Mouse (Mus musculus): ENCODE measurements around the gene Cdh4. TPM values are rescaled to one million over a fixed set of nuclear protein-coding genes. Genes with fewer than 3 reads are reported as not detected.
A peak's percentile ranks its signal among the peaks of the same experiment; 100 is the strongest.

Cdh4 gene
- total RNA-seq, 2 experiments from 2014 or later: 12.5 to 16.1 TPM

DNA sequence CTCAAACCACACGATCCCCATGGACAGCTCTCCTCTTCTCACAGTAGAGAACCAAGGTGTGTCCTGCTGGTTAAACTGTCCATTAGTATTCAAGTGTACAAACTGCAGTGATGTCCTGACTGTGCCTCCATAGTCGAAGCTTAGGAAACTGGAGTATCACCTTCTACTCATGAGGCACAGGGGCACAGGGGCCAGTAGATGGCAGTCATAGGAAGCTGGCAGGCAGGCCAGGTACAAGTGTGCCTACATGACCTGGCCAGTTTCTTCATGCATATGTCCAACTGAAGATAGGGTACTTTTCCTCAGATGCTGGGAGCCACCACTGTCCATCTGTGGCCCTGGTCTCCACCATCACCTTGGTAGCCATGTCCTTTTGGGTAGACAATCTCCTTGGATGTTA lies 472.0 kb downstream of the Cdh4 start:
- DNase-seq (ENCODE audit: low spot score in 2 of 2): no peak

DNA sequence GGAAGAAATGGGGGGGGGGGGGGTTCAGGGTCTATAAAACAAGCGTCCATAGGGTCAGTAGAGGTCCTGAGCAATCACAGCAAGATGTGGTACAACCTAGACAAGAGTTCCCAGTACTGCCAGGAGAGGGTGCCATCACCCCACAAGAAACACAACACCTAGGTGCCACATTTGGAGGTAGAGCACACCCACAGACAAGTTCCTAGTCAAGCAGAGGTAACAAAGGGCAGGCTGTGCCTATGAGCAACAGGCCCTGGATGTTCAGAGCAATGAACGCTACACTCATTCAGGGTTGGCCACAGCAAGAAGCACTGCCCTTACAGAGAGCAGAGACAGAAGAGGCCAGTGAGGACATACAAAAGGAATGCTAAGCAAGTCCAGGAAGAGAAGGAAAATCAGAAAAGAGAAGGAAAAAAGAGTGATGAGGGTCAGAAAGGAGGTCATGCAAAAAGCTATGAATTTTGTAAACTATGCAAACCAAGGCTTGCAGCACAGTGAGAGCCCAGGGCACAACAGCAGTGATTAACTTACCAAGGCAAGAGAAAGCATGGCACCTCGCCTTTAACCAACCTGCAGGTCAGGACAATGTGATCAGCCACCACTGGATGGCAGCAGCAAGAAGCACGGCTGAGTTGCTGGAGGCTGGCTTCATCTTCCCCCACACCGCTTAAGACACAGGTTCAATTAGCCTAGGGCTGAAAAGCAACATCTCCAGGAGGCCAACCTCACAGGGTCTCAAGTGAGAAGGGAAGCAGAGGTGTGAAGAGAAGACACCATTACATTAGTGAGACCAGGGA lies 474.8 kb downstream of the Cdh4 start:
- peak; percentile 37 to 53 for DNase-seq (ENCODE audit: low spot score in 2 of 2)

DNA sequence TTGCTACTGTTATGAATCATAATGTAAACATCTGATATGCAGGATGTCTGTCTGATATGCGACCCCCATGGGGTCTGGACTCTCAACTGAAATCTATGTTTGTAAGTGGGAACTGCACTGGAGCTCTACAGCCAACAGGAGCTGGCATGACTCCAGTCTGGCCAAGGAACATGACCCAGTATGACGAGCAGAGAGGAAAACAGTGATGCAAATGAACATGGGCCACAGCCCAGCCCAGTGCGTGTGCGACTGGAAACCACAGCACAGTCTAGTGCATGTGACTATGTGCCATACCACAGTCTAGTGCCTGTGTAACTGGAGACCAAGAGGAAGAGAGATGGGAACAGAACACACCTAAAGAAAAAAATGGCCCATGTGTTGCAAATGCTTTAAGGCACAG lies 477.8 kb downstream of the Cdh4 start:
- DNase-seq (ENCODE audit: low spot score in 2 of 2): no peak

DNA sequence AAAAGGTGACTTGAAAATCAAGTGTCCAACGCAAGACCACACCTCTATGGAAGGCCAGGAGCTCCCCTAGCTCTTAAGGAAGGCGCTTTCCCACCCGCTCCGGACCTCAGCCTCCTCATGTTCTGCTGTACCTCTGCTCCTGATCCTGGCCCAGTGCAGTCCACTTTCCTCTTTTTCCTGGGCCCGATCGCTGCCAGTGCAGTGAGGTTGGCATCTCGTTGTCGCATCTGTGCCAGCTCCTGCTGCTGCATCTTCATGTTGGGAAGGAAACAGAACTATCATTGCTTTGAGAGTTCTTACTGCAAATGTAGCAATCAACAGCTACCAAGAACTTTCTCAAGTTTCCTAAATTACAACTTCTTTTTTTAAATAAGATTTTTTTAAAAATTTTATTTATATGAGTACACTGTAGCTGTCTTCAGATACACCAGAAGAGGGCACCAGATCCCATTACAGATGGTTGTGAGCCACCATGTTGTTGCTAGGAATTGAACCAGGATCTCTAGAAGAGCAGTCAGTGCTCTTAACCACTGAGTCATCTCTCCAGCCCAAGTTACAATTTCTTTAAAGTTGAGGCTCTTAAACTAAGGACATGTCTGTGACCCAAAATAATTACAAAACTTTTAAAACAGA lies 478.9 kb downstream of the Cdh4 start:
- DNase-seq (ENCODE audit: low spot score in 2 of 2): no peak

DNA sequence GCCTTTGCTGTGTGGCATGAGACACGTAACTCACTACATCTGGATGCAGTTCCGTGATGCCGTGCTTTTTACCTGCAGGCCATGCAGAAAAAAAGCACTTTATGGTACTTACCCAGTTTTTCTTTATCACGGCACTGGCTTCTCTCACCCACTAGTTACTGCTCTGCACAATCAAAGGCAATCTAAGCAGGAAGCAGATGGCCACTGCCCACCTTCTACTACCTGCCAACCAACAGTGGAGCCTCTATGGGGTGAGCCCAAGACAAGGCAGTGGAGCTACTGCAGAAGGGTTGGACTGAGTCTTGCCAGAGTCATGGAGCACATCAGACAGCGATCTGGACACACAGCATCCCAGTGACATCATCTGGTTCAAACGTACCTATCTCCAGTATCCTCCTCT lies 481.8 kb downstream of the Cdh4 start:
- DNase-seq (ENCODE audit: low spot score in 2 of 2): no peak

DNA sequence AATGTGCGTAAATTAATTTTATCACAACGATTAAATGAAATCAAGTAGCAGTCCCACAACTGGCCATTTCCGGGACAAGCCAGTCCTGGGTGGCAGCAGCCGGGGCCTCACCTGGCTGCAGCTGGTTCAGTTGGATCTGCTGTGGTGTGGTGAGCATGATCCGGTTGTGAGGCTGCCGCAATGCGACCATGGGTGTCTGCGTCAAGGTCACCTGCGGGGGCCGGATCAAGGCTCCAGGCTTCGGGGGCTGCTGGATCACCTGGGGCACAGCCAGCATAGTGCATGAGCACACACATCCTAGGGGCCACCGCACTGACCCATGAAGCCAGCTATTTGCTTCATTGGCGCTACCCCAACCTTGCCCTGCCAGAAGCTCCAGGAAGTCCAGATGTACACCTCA lies 486.9 kb downstream of the Cdh4 start:
- no peak for DNase-seq (ENCODE audit: low spot score in 2 of 2)

DNA sequence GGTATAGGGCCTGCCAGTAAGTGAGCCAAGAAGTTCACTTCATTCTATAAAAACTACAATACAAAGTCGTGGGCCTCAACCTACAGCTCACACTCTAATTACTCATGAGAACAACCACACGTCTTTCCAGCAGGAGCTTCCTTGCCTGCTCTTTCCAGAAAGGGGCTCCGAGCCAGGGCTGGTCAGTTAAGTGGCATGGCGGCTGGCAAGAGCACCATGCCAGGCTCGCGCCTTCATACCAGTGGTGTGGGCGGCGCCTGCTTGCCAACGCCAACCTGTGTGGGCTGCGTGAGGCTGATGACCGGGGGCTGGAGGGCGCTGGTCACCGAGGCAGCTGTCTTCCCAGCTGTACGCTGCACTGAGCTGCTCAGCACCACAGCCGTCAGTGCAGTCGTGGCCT lies 489.5 kb downstream of the Cdh4 start:
- no peak for DNase-seq (ENCODE audit: low spot score in 2 of 2)

DNA sequence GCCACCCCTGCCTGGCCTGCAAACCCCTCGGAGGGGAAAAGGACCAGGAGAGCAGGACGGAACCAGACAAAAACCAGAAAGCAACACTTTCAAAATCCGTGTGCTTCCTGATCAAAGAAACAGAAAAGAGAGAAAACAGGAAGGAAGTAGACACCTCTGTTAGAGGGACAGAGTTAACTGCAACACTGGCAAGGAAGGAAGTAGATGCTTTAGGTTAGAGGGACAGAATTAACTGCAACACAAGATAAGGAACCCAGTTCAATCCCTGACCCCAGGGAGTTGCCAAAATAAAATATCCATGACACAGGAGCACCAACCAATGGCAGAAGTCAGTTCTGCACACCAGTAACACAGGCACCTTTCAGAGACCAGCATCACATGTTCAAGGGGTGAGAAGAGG lies 491.9 kb downstream of the Cdh4 start:
- no peak for DNase-seq (ENCODE audit: low spot score in 2 of 2)

DNA sequence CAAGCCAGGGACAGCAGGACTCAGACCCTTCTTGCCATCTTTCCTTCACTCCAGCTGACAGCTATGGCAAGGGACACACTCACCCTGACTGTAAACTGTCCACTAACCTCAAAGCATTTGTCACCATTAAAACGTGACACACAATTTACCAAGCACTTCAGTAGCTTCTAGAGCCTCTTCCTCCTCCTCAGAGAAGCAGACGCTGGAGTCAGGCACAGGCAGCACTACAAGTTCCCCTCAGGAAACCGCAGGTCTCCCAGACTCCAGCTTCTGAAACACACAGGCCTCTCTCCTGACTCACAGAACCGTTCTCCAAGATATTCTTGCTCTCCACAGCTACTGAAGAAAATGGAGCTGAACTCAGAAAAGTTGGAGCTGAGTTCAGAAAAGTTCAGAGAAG lies 494.9 kb downstream of the Cdh4 start:
- DNase-seq (ENCODE audit: low spot score in 2 of 2): no peak

DNA sequence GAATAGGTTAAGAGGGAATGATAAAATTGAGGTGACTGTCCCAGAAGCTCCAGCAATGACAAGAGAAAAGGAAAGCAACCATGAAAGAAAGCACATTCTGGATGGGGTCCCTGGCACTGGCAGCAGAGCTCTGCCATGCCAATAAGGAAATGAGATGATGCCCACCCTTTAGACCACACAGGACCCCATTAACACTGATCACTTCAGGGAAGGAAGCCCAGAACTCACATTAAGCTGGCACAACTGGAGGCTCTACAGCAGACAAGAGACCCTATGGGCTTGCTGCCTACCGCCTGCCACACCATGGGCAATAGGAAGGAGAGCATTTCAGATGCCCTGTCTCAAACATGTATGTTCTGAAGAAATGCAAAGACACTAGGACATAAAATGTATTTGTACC lies 499.5 kb downstream of the Cdh4 start:
- DNase-seq (ENCODE audit: low spot score in 2 of 2): no peak

DNA sequence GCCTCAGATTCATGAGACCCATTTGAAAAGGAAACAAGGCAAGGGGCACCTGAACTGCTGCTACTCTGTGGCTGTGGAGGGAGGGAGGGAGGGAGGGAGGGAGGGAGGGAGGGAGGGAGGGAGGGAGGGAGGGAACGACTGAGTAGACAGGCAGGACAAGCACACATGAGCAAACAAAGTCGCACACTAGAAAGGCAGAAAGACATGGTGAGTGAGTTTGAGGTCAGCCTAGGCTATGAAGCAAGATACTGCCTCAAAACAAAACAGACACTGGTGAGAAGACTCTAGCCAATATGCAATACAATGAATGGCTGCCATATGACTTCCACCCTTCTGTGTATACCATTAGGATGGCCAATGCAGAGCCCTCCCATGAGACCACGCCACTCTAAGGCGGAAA lies 502.8 kb downstream of the Cdh4 start:
- DNase-seq (ENCODE audit: low spot score in 2 of 2): no peak

DNA sequence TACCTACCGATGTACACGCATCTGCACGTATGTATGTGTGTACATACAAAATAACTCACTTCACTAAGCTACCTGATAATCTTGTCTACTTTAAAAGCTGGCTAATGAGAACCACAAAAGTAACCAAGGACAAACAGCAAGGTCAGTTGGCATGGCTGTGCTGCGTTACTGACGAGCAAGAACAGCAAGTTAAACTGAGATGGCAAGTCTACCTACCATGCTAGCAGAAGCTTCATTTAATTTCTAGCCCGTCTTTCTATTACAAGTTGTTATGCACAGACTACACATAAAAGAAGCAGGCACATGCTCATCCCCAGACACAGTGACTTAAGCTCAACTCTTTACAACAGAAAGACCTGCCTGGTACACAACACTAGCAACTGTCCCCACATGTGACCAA lies 504.3 kb downstream of the Cdh4 start:
- DNase-seq (ENCODE audit: low spot score in 2 of 2): no peak

DNA sequence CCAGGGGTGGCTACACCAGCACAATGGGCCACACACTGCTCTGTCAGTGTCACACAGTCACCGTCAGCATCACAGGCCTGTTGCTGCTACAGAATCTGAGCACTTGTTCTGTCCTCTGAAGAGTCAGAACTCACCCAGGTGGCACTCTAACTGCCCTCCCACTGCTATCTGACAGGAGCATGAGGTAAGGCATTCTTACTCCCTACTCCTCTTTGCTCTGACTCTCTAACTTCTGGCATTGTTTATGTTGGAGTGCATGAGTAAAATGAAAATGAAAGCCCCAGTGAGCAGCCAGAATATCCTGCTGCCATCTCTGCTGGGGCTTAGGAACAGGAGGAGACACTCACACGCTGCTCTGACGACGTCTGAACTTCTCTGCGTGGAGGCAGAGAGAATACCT lies 505.4 kb downstream of the Cdh4 start:
- DNase-seq (ENCODE audit: low spot score in 2 of 2): no peak

DNA sequence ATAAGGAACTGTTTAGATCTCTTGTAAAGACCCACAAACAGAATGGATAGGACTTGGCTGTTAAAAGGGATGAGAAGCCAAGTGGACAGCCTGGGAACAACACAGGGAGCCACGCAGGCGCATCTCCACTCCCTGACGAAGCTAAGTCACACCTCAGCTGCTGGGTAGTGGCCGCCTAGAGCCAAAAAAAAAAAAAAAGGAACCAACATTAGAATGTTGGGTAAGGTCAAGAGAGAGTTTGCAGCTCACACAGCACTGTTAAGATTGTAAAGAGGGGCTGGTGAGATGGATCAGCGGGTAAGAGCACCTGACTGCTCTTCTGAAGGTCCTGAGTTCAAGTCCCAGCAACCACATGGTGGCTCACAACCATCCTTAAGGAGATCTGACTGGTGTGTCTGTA lies 506.6 kb downstream of the Cdh4 start:
- DNase-seq (ENCODE audit: low spot score in 2 of 2): no peak

Measured in layer of hippocampus, postnatal 14 days (tissue).